Mouse (Mus musculus) limb, embryonic 12.5 days (tissue): ENCODE measurements around the gene Nrl. TPM values are rescaled to one million over a fixed set of nuclear protein-coding genes. Genes with fewer than 3 reads are reported as not detected.

Source experiments
- ATAC-seq: fragments of 200-750 bp; cut with Nextera tagmentation; 2 replicates; pipeline ENCODE4 v1.8.0; 2017; ENCODE audit warnings: low read depth, moderate TSS enrichment; ENCODE audit not compliant: insufficient number of reproducible peaks, insufficient read depth, low FRiP score, low TSS enrichment
- H3K27ac ChIP-seq: fragments of 300-500 bp; sonication (generic); 2 replicates; pipeline ENCODE4 v1.5.1; 2016; ENCODE audit warnings: mild to moderate bottlenecking, moderate library complexity
- H3K27me3 ChIP-seq: fragments of 300-500 bp; sonication (generic); 2 replicates; pipeline ENCODE4 v1.6.1; 2016; ENCODE audit warnings: mild to moderate bottlenecking, moderate library complexity
- H3K36me3 ChIP-seq: fragments of 300-500 bp; sonication (generic); 2 replicates; pipeline ENCODE4 v1.6.1; 2016; ENCODE audit warnings: mild to moderate bottlenecking, moderate library complexity
- H3K4me1 ChIP-seq: fragments of 300-500 bp; sonication (generic); replicated peaks from 2 replicates; pipeline ENCODE4 v1.6.1; 2016
- H3K4me2 ChIP-seq: fragments of 300-500 bp; sonication (generic); 2 replicates; pipeline ENCODE4 v1.6.1; 2016; ENCODE audit warnings: mild to moderate bottlenecking, moderate library complexity
- H3K4me3 ChIP-seq: fragments of 300-500 bp; sonication (generic); replicated peaks from 2 replicates; pipeline ENCODE4 v1.5.1; 2016; ENCODE audit warnings: mild to moderate bottlenecking
- H3K9ac ChIP-seq: fragments of 300-500 bp; sonication (generic); replicated peaks from 2 replicates; pipeline ENCODE4 v1.6.1; 2016; ENCODE audit warnings: mild to moderate bottlenecking, moderate library complexity
- H3K9me3 ChIP-seq: fragments of 300-500 bp; sonication (generic); 2 replicates; pipeline ENCODE4 v1.6.1; 2016; ENCODE audit warnings: mild to moderate bottlenecking, moderate library complexity
- WGBS: fragments of 180-500 bp; shearing (Covaris S2); methylation state at CpG from one replicate; pipeline ENCODE4 v1.1.7; 2016; 5-methylcytosine and 5-hydroxymethylcytosine counted together
- polyA plus RNA-seq: library from polyadenylated mRNA; unstranded; fragments of >200 nt; fragmentation: Nextera tagmentation; extraction: Ambion mirVana; gene quantifications from 2 replicates; pipeline ENCODE4 v1.2.1, GENCODE M21; 2016

Nrl gene
- polyA plus RNA-seq, 1 experiment from 2014 or later = not detected

DNA sequence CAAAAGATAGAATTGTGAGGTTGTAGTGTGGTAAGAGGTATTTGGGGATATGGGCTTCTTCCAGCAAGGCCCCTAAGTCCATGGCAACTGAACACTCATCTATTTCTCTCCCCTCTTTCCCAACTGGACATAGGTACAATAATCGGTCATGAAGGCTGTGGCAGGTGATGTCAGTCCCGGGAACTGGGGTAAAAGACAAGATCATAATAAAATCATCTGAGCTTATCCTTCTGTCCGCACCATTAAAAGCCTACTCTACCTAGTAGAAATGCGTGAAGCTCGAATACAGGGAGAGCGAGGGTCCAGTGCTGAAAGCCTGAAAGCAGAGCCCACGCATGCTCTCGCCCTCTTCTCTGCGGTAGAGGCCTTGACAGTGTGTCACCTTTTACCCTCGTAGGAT is 45.2 kb downstream of the Nrl start:
- WGBS = 92% methylated on average over 10 of the region's 10 CpGs
- no peaks in the 10 kb centered on the region for H3K9me3 ChIP-seq
- peaks cover 7% of the 10 kb centered on the region; the same call in 1 of the 2 replicates for H3K36me3 ChIP-seq
- H3K4me2 ChIP-seq = peak overlapping the region; percentile 59; the same call in 1 of the 2 replicates
- no peak overlapping the region; the same call in 1 of the 2 replicates for H3K4me3 ChIP-seq
- H3K4me1 ChIP-seq = peaks cover 9% of the 10 kb centered on the region; the same call in 1 of the 2 replicates
- H3K27me3 ChIP-seq = no peaks in the 10 kb centered on the region
- no peak for ATAC-seq
- H3K27ac ChIP-seq = no peak overlapping the region
- no peak overlapping the region for H3K9ac ChIP-seq

- Histone ChIP-seq H3K36me3 (peaks cover 4% of the 10 kb centered on the region; the same call in 1 of the 2 replicates), H3K9me3 (no peaks in the 10 kb centered on the region), H3K27ac (peak within 1 kb of the TSS; percentile 89), H3K27me3 (no peaks in the 10 kb centered on the region), H3K4me2 (peak within 1 kb of the TSS; percentile 59), H3K9ac (peak within 1 kb of the TSS; percentile 73), H3K4me3 (peak within 1 kb of the TSS; percentile 62), H3K4me1 (peaks cover 9% of the 10 kb centered on the region; the same call in 1 of the 2 replicates)
- WGBS = 1% methylated on average over 38 of the region's 38 CpGs
- ATAC-seq = peak; percentile 98
Observed at GRCm38 (mm10) chr14:55478651-55479599, 45.9 kb downstream of the Nrl start, which contains the start of gene Dhrs4. Dhrs4 (plus strand) TSS chr14:55478758.

- peaks cover 9% of the 10 kb centered on the region; the same call in 1 of the 2 replicates for H3K4me1 ChIP-seq
- WGBS = 91% methylated on average over 5 of the region's 5 CpGs
- no peak overlapping the region for H3K9ac ChIP-seq
- H3K4me3 ChIP-seq = peak overlapping the region; percentile 62; the same call in 1 of the 2 replicates
- H3K27ac ChIP-seq = no peak overlapping the region
- no peaks in the 10 kb centered on the region for H3K27me3 ChIP-seq
- no peaks in the 10 kb centered on the region for H3K36me3 ChIP-seq
- ATAC-seq = no peak
- H3K9me3 ChIP-seq = no peaks in the 10 kb centered on the region
- H3K4me2 ChIP-seq = peak overlapping the region; percentile 59
Observed at GRCm38 (mm10) chr14:55477829-55478228, 47.0 kb downstream of the Nrl start.

GRCm38 (mm10) chr14:55477421-55477820 is 47.4 kb downstream of the Nrl start:
- no peak overlapping the region for H3K4me3 ChIP-seq
- no peak overlapping the region for H3K4me2 ChIP-seq
- H3K4me1 ChIP-seq = peaks cover 9% of the 10 kb centered on the region; the same call in 1 of the 2 replicates
- WGBS = 100% methylated on average over 1 of the region's 1 CpGs
- no peak overlapping the region for H3K27ac ChIP-seq
- H3K9me3 ChIP-seq = no peaks in the 10 kb centered on the region
- ATAC-seq = no peak
- no peak overlapping the region for H3K9ac ChIP-seq
- no peaks in the 10 kb centered on the region for H3K27me3 ChIP-seq
- no peaks in the 10 kb centered on the region for H3K36me3 ChIP-seq

DNA sequence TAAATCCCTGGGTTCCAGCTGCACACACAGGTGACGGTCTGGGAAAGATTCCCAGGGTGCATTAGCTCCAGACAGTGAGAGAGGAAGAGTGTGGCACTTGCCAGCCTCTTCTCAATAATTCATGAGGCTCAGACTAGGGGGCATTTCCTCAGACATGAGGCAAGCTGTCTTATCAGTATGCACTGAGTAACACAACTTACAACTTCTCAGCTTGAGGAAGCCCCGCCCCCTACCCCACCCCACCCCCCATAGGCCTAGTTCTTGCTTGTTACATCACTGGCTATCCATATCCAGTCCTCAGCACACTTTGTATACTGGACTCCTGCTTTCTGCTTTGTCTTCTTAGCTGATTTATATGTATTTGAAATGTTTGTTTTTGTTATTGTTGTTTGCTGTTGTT is 49.1 kb downstream of the Nrl start:
- no peak overlapping the region for H3K27ac ChIP-seq
- H3K4me3 ChIP-seq = no peak overlapping the region
- no peaks in the 10 kb centered on the region for H3K9me3 ChIP-seq
- no peaks in the 10 kb centered on the region for H3K27me3 ChIP-seq
- no peak overlapping the region for H3K4me2 ChIP-seq
- H3K36me3 ChIP-seq = no peaks in the 10 kb centered on the region
- peaks cover 12% of the 10 kb centered on the region for H3K4me1 ChIP-seq
- H3K9ac ChIP-seq = no peak overlapping the region
- no peak for ATAC-seq
- 67% methylated on average over 2 of the region's 2 CpGs for WGBS

DNA sequence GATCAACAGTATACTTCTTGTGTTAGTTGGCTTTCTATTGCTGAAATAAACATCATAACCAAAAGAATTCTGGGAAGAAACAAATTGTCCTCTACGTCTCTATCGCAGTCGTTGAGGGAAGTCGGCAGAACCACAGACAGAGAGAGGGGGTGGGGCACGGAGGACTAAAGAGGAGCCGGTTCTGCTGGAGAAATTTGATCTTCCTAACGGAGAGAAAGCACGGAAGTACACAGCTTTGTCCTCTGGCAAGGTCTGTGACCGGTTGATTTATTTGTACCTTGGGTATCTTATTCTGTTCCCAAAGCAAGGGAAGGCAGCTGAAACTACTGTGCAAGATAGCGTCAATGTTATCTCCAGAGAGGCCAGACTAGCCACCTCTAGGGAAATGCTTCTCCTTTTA is 54.0 kb downstream of the Nrl start:
- H3K4me3 ChIP-seq = no peak overlapping the region
- no peak overlapping the region for H3K4me2 ChIP-seq
- ATAC-seq = no peak
- no peaks in the 10 kb centered on the region for H3K36me3 ChIP-seq
- no peaks in the 10 kb centered on the region for H3K9me3 ChIP-seq
- H3K27me3 ChIP-seq = 0 out of 2 replicates have a peak, but pooled peaks cover 8% of the 10 kb centered on the region
- 9% methylated on average over 10 of the region's 10 CpGs for WGBS
- peaks cover 4% of the 10 kb centered on the region; the same call in 1 of the 2 replicates for H3K4me1 ChIP-seq
- no peak overlapping the region for H3K27ac ChIP-seq
- no peak overlapping the region for H3K9ac ChIP-seq

- ATAC-seq = no peak
- WGBS = 82% methylated on average over 6 of the region's 6 CpGs
- H3K36me3 ChIP-seq = no peaks in the 10 kb centered on the region
Observed at GRCm38 (mm10) chr14:55469821-55470220, 55.0 kb downstream of the Nrl start.

DNA sequence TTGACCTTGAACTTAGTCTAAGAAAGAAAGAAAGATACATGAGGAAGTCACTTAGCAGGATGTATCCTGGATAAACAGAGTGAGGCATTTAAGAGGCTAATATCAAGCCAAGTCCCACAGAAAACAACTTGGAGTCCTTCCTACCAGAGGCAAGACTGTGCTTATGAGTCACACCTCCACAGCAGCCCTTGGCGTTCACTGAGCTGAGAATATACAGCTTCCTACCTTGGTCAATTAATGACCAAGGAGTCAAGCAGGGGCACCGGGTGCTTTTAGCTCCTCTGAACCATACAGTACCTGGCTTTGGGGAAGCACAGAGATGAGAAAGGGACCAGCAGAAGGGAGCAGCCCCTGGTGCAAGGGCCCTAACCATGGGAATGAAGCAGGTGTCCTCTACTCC is 55.7 kb downstream of the Nrl start:
- no peaks in the 10 kb centered on the region for H3K36me3 ChIP-seq
- 0 out of 2 replicates have a peak, but pooled peaks cover 8% of the 10 kb centered on the region for H3K27me3 ChIP-seq
- H3K4me3 ChIP-seq = no peak overlapping the region
- H3K9ac ChIP-seq = no peak overlapping the region
- H3K4me2 ChIP-seq = no peak overlapping the region
- H3K27ac ChIP-seq = no peak overlapping the region
- no peak for ATAC-seq
- peaks cover 4% of the 10 kb centered on the region; the same call in 1 of the 2 replicates for H3K4me1 ChIP-seq
- 84% methylated on average over 2 of the region's 2 CpGs for WGBS
- H3K9me3 ChIP-seq = no peaks in the 10 kb centered on the region

More at GRCm38 (mm10) chr14:55469821-55470220, 55.0 kb downstream of the Nrl start:
- Histone ChIP-seq H3K9ac (no peak overlapping the region), H3K27me3 (0 out of 2 replicates have a peak, but pooled peaks cover 8% of the 10 kb centered on the region), H3K9me3 (no peaks in the 10 kb centered on the region), H3K4me3 (no peak overlapping the region), H3K4me2 (no peak overlapping the region), H3K27ac (no peak overlapping the region), H3K4me1 (peaks cover 4% of the 10 kb centered on the region; the same call in 1 of the 2 replicates)

Other genes starting within 250 kb of the Nrl start
- gene Dhrs4, start 46.2 kb downstream of the Nrl start, polyA plus RNA-seq = 83.2 and 86.9 TPM in 2 replicates
- 3.7 and 5.1 TPM in 2 replicates for gene Carmil3, start 34.3 kb downstream of the Nrl start, polyA plus RNA-seq
- gene Cpne6, start 14.5 kb downstream of the Nrl start, polyA plus RNA-seq = 0.32 and 0.35 TPM in 2 replicates
- 33.2 and 35.4 TPM in 2 replicates for gene Pck2, start 15.3 kb upstream of the Nrl start, polyA plus RNA-seq
- 65.5 and 69.7 TPM in 2 replicates for gene Dcaf11, start 35.0 kb upstream of the Nrl start, polyA plus RNA-seq
- gene A730061H03Rik, start 35.4 kb upstream of the Nrl start, polyA plus RNA-seq = 1.1 TPM in 1 of 2 replicates, not detected in the other
- gene Fitm1, start 50.6 kb upstream of the Nrl start, polyA plus RNA-seq = 16.0 and 16.1 TPM in 2 replicates
- gene Psme1, start 53.1 kb upstream of the Nrl start, polyA plus RNA-seq = 142 and 151 TPM in 2 replicates
- 3.7 and 4.0 TPM in 2 replicates for gene Emc9, start 60.3 kb upstream of the Nrl start, polyA plus RNA-seq
- 210 and 260 TPM in 2 replicates for gene Psme2, start 66.1 kb upstream of the Nrl start, polyA plus RNA-seq
- 19.9 and 22.4 TPM in 2 replicates for gene Rnf31, start 66.7 kb upstream of the Nrl start, polyA plus RNA-seq
- 9.2 and 9.6 TPM in 2 replicates for gene Irf9, start 78.6 kb upstream of the Nrl start, polyA plus RNA-seq
- 10.0 and 12.2 TPM in 2 replicates for gene Rec8, start 93.1 kb upstream of the Nrl start, polyA plus RNA-seq
- 78.9 and 100 TPM in 2 replicates for gene Ipo4, start 111.0 kb upstream of the Nrl start, polyA plus RNA-seq
- gene Gm49378, start 112.9 kb upstream of the Nrl start, polyA plus RNA-seq = 2.7 and 3.1 TPM in 2 replicates
- 96.1 and 96.7 TPM in 2 replicates for gene Tm9sf1, start 118.8 kb upstream of the Nrl start, polyA plus RNA-seq
- gene Tssk4, start 125.2 kb upstream of the Nrl start, polyA plus RNA-seq = 0.70 and 1.0 TPM in 2 replicates
- gene Mdp1, start 135.5 kb upstream of the Nrl start, polyA plus RNA-seq = 63.0 and 68.8 TPM in 2 replicates
- gene Gmpr2, start 147.0 kb upstream of the Nrl start, polyA plus RNA-seq = 67.6 and 74.2 TPM in 2 replicates
- gene Nedd8, start 147.1 kb upstream of the Nrl start, polyA plus RNA-seq = 594 and 653 TPM in 2 replicates
- gene Tinf2, start 156.8 kb upstream of the Nrl start, polyA plus RNA-seq = 57.1 and 58.3 TPM in 2 replicates
- gene Tgm1, start 188.9 kb upstream of the Nrl start, polyA plus RNA-seq = 2.0 and 2.7 TPM in 2 replicates
- gene Rabggta, start 197.3 kb upstream of the Nrl start, polyA plus RNA-seq = 27.3 and 29.0 TPM in 2 replicates
- gene Dhrs1, start 220.7 kb upstream of the Nrl start, polyA plus RNA-seq = 72.5 and 82.6 TPM in 2 replicates
- 52.0 and 53.0 TPM in 2 replicates for gene Nop9, start 220.7 kb upstream of the Nrl start, polyA plus RNA-seq
- gene Cideb, start 233.5 kb upstream of the Nrl start, polyA plus RNA-seq = 0.60 TPM in 1 of 2 replicates, not detected in the other
- 0.58 and 0.73 TPM in 2 replicates for gene Ltb4r2, start 236.4 kb upstream of the Nrl start, polyA plus RNA-seq
- gene Ltb4r1, start 241.0 kb upstream of the Nrl start, polyA plus RNA-seq = 0.26 and 0.68 TPM in 2 replicates